Mouse (Mus musculus) v-Abl transformed pro-B cells (cell line): ENCODE results near the gene Cntn4.
"Not testable (repeated sequence)": the region's sequence is repeated elsewhere in the genome, so short reads cannot be mapped to it uniquely, and the experiment has no call there.

Experiments used
- in situ Hi-C, 2 experiments: fragments of 400-800 bp; cut with MboI; formaldehyde crosslinking; loops; one replicate each; pipeline ENCODE4 v1.15.1; 2025; ENCODE audit not compliant: unreplicated experiment in 2 of 2

Cntn4 gene

GRCm38 (mm10) chr6:106302435-106302834 lies 625.0 kb downstream of the Cntn4 start:
- in situ Hi-C loops: no loop called here

DNA sequence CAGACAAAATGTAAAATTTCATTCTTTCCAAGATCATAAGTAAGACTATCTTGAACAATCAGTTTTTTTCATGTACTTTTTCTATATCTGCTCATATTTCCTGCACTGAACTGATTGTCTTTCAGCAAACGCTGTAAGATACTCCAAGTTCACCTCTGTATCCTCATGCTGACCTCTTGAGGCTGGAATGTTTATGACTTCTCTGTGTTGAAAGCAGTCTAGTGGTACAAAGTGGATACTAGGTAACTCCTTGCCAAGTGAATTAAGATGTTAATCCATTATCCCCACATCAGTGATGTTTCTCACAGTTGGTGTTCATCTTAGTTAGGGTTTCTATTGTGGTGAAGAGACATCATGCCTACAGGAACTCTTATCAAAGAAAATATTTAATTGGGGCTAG lies 651.5 kb downstream of the Cntn4 start:
- in situ Hi-C loops: no loop called here

DNA sequence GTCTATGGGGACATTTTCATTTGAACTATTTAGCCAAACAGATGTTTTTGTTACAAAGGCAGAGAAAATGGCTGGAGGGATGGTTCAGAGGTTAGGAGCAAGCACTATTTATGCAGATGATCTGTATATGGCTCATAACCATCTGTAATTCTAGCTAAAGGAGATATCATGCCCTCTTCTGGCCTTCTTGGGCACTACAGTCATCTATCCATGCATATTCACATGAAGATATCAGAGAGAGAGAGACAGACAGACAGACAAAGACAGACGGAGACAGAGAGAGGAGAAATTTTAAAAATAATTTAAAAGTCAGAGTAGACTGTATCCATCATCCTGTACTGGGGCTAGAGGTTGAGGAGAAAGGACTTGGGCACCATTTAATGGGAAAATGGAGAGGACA lies 652.2 kb downstream of the Cntn4 start:
- in situ Hi-C loops: no loop called here

- in situ Hi-C loops: no loop called here
Observed at GRCm38 (mm10) chr6:106332466-106332865, 655.0 kb downstream of the Cntn4 start.

GRCm38 (mm10) chr6:106332933-106333332 lies 655.5 kb downstream of the Cntn4 start:
- in situ Hi-C loops: no loop called here

DNA sequence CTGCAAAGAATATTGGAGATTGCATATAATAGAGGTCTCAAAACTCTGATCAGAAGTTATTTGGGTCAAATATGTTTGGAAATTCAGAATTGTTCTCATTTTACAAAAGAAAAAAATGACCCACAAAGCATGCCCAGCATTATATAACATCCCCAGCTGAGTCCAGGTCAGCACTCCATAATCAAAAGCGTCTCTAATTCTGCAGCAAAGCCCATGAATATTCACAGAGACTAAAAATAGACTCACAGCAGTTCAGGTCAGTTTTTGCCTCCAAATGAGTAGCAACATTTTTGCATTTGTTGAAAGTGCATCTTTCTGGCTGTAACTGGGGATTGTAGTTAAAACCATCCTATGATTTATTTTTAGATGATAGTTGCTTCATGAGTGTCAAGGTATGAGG lies 657.6 kb downstream of the Cntn4 start:
- in situ Hi-C loops: no loop called here

- in situ Hi-C loops: no loop called here
Observed at GRCm38 (mm10) chr6:106336805-106337204, 659.3 kb downstream of the Cntn4 start.

GRCm38 (mm10) chr6:106337829-106338228 lies 660.4 kb downstream of the Cntn4 start:
- in situ Hi-C loops: no loop called here

DNA sequence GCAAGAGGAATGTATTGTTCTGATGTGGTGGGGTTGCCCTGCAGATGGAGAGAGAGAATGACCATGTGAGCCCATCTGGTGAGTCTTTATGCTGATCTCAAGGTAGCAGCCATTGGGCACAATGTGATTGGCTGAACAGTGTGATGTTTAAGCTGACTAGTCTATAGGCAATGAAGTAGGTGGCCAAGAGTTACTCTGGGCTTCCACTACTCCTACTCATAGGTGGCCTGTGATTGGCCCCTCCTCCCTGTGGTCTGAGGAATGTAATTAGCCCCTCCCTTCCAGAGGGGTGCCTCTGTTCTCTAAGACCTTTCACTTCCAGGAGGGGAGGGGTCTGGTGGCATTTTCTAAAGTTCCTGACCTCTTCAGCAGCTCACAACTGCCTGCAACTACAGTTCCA lies 663.7 kb downstream of the Cntn4 start:
- in situ Hi-C loops: no loop called here

GRCm38 (mm10) chr6:106350072-106350471 lies 672.6 kb downstream of the Cntn4 start:
- in situ Hi-C loops: no loop called here

GRCm38 (mm10) chr6:106351389-106351788 lies 673.9 kb downstream of the Cntn4 start:
- in situ Hi-C loops: no loop called here

DNA sequence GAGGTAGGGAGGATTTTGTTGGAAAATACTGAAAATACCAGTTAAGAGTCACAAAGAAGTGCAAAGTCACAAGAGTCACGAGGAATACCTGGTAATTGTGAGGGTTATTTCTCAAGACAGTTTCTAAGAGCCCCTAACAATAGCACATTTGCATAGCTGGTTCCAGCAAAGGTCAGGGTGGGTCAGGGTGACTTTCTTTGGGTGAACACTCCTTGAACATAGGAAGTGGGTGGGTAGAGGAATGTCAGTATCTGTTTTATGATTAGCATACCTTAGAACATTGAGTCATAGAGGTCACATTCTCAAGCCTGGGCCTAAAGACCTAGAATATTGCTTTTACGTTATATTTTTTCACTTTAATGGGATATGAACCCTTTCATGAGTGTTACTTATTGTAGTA lies 681.3 kb downstream of the Cntn4 start:
- in situ Hi-C loops: not testable (repeated sequence)

- in situ Hi-C loops: no loop called here
Observed at GRCm38 (mm10) chr6:106381288-106382025, 704.0 kb downstream of the Cntn4 start.

DNA sequence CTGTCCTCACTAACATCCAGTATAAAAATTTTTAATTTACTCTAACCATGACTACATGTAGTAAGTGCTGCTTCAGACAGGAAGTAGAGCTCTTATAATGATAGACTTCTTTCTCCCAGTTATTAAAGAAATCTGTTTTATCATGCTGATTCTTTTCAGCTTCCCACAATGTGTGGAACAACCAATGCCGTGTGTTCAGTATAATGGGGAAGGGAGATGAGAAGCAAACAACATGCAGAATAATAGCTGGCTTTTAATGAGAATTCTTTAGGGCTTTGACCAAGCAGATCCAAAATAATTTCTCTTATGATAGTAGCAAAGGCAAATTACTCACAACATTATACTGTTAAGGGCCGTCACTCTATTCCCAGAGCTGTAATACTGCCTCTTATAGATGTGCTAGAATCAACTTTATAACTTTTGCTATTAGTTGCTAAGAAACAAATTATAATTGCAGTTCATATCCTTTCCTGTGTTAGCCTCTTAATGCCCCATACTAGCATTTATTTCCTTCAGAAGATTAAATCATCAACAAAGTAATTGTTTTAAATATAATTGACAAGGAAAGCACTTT lies 710.5 kb downstream of the Cntn4 start:
- in situ Hi-C loops: no loop called here

DNA sequence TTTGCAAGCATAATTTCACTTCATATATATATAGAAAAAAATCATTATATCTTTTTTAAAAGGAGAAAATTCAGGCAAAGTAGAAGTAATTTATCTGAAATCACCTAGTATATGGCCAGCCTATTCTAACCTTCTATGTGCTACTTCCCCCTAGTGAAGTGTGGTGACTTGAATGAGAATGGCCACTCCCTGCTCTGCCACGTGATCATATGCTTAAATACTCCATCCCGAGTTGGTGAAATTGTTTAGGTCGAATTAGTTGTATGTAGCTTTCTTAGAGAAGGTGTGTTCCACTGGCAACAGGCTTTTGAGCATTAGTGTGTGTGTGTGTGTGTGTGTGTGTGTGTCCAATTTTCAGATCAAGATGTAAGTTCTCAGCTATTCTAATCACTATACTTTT lies 730.6 kb downstream of the Cntn4 start:
- in situ Hi-C loops: no loop called here

DNA sequence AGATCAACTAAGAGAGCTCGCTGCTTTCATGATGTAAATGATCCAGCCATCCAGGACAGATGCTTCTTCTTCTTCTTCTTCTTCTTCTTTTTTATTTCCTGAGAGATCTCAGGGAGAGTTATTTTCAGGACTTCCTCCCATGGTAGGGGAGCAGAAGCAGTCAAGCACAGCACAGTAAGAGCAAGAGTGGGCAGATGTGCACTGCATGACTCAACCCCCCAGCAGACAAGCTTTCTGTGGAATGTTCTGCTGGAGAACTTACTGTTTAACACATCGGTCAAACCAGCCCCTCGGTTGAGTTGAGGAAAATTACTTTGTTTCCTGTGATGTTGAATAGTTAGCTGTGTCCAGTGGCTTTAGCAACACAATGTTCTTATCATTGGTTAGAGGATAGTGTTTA lies 731.2 kb downstream of the Cntn4 start:
- in situ Hi-C loops: no loop called here

DNA sequence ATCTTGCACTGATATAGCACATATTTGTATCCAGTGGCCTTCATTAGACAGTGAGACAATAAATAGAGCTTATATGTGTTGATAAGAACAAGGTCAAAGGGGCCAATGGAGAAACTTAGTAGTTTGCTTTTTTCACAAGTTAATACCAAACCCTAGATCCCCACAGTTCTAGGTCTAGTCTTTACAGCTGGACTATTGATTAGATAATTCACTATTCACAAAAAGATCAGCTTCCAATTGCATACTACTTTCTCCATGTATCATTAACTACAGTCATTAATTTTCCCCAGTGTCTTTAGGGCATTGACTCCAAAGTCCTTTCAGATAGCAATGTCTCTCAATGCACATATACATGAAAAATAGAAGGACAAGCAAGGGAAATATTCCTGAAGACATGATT lies 745.5 kb downstream of the Cntn4 start:
- in situ Hi-C loops: no loop called here

- in situ Hi-C loops: no loop called here
Observed at GRCm38 (mm10) chr6:106423471-106423870, 746.0 kb downstream of the Cntn4 start.

DNA sequence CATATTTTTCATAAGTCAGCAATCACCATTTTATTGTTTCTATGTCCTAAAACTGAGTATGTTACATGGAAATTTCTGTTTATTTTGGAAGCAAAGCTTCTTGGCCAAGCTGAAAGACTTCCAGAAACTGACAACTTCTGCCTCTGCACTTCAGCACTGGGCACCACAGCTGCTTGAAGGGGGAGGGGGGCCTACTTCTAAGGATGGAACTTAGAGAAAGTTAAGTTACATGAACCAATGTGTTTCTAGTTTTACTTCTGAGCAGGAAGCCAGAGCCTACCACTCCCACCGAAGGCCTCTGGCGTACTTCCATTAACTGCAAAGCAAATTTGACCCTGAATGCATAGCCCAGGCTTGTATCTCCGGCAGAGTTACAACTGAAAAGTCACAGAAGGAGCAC lies 749.2 kb downstream of the Cntn4 start:
- in situ Hi-C loops: no loop called here

DNA sequence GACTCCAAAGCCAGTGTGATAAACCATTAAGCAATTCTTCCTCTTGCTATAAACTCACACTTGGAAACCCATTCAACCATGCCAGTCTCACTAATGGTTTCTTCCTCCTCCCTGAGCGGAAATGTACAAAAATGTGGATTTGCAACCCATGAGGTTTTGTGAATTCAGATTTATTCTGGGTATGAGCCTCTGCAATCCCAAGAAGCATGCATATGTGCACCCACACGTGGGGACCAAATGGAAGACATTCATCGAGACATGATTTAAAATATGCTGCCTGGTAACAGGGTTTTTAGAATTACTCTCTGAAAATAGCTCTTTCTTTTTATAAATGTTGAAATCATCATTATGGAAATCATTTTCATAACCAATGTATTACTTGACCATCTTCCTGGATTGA lies 754.0 kb downstream of the Cntn4 start:
- in situ Hi-C loops: no loop called here

- in situ Hi-C loops: no loop called here
Observed at GRCm38 (mm10) chr6:106440786-106441185, 763.3 kb downstream of the Cntn4 start.

DNA sequence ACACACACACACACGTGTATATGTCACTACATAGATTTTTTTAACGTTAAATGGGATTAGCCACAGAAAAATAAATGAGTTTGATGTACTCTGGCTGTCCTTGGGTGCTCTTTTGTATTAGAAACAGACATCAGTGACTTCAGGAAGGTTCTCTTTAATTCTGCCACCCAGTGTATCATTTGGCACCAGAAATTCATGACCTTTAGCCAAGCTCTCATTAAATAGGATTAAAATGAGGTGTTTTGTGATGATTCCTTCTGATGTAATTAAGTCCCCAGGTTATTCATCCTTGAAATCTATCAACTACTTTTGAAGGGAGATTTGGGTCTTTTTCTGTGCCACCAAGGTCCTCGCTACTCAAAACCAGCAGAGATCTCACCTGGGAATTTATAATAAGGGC lies 763.8 kb downstream of the Cntn4 start:
- in situ Hi-C loops: no loop called here
